21 mouse cellular contexts compared by ENCODE assay signal in genomic region chr13:24148549-24148948, GRCm38 (mm10).
"Had no signal": no experiment of that assay in that cellular context is flagged by ENCODE, and none has a peak within 500 bp of the region (broad histone marks: within the 10 kb centered on the region; RNA-seq: fewer than 3 reads in every experiment).

No protein-coding gene starts in this region.

- H3K27me3 ChIP-seq: intestine, embryonic 15.5 days; limb, embryonic 13.5 days; neural tube, embryonic 12.5 days; neural tube, embryonic 15.5 days had no signal

- H3K9ac ChIP-seq: intestine, embryonic 15.5 days; limb, embryonic 13.5 days; liver, embryonic 12.5 days; liver, embryonic 15.5 days; neural tube, embryonic 12.5 days; neural tube, embryonic 15.5 days had no signal

- H3K4me1 ChIP-seq: intestine, embryonic 15.5 days; limb, embryonic 13.5 days had no signal

- ATAC-seq: hindbrain, embryonic 16.5 days; intestine, embryonic 15.5 days; liver, embryonic 12.5 days had no signal

- H3K9me3 ChIP-seq: intestine, embryonic 15.5 days; limb, embryonic 10.5 days; limb, embryonic 13.5 days; liver, embryonic 12.5 days; liver, embryonic 15.5 days; midbrain, embryonic 10.5 days; neural tube, embryonic 12.5 days; neural tube, embryonic 15.5 days had no signal

- DNase-seq: kidney, adult 2 months; kidney, postnatal 25 days; layer of hippocampus, adult 9-11 months; liver; lung, postnatal 4 days; midbrain, embryonic 14.5 days; right cerebral cortex, postnatal 25 days; thymus, adult 2 months; thymus, postnatal 14 days; thymus, postnatal 4 days had no signal

- H3K4me3 ChIP-seq: intestine, embryonic 15.5 days; layer of hippocampus, adult 2 months; limb, embryonic 10.5 days; limb, embryonic 13.5 days; liver, embryonic 12.5 days; liver, embryonic 15.5 days; midbrain, embryonic 10.5 days; neural tube, embryonic 12.5 days; neural tube, embryonic 15.5 days had no signal

- H3K36me3 ChIP-seq: intestine, embryonic 15.5 days; limb, embryonic 10.5 days; liver, embryonic 12.5 days; liver, embryonic 15.5 days; midbrain, embryonic 10.5 days; neural tube, embryonic 12.5 days had no signal

- H3K27ac ChIP-seq: intestine, embryonic 15.5 days; kidney, postnatal 0 days; layer of hippocampus, adult 2 months; limb, embryonic 10.5 days; limb, embryonic 13.5 days; liver, embryonic 12.5 days; liver, embryonic 15.5 days; midbrain, embryonic 10.5 days; neural tube, embryonic 12.5 days; neural tube, embryonic 15.5 days had no signal

- H3K4me2 ChIP-seq: intestine, embryonic 15.5 days; limb, embryonic 13.5 days; liver, embryonic 12.5 days; liver, embryonic 15.5 days; neural tube, embryonic 12.5 days; neural tube, embryonic 15.5 days had no signal
